Mouse (Mus musculus): ENCODE results near the gene Mmgt2.
"Not testable (repeated sequence)": the region's sequence is repeated elsewhere in the genome, so short reads cannot be mapped to it uniquely, and the experiment has no call there.

The Mmgt2 gene

GRCm38 (mm10) chr11:62646495-62646843 lies 2.0 kb upstream of the Mmgt2 start:
- no peak for DNase-seq

GRCm38 (mm10) chr11:62646958-62647515 lies 1.4 kb upstream of the Mmgt2 start:
- DNase-seq = no peak

DNA sequence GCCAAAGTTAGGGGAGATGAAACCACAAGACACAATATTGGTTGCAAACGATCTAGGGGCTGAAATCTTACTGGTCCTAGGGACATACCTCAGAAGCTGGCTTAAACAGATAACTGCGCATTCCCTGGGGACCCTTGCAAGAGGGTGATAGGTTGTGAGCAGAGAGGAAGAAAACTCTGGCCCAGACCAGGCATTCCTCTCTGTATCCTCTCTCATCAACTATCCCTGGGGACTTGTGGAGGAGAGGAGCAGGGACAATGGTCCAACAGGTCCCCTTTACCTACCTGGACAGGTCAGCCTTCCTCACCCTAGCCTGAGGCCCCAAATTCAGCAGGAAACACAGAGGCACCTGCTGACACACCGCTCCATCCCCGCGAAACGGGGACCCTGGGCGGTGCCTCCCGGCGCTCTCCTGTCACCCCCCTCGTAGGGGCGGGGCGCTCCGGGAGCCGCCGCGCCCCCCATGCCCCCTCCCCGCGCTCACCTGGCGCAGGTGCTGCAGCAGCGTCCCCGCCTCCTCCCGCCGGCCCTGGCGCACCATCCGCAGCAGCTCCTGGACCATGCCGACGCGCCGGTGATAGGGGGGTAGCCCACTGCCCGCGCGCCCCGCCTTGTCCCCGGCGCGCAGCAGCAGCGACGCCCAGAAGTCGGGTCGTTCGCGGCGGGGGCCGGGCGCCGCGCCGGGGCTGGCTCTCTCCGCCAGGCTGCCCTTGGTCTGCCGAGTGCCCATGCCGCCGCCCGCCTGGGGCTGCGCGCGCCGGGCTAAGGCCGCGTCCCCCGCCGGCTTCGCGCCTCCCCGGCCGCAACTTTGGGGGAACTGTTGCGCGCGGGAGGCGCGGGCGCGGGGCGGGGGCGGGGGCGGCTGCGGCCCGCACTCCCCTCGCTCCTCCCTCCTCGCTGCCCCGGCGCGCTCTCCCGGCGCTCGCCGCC lies 538 bp upstream of the Mmgt2 start, which contains the start of gene Lrrc75a:
Gene Lrrc75a, minus strand, starts transcription at position 863 of the 930 bp plus-strand sequence.
- DNase-seq = peak; percentile 60 to 75

DNA sequence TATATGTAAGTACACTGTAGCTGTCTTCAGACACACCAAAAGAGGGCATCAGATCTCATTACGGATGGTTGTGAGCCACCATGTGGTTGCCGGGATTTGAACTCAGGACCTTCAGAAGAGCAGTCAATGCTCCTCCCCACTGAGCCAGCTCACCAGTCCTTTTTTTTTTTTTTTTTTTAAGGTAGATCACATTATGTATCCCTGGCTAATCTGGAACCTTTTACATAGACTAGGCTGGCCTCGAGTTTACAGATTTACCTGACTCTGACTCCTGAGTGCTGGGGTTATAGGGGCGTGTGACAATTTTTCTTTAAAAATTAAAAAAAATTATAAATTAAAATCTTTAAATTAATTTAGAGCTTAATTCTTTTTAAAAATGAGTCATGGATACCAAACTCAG lies 1.3 kb downstream of the Mmgt2 start:
- not testable (repeated sequence) for DNase-seq

DNA sequence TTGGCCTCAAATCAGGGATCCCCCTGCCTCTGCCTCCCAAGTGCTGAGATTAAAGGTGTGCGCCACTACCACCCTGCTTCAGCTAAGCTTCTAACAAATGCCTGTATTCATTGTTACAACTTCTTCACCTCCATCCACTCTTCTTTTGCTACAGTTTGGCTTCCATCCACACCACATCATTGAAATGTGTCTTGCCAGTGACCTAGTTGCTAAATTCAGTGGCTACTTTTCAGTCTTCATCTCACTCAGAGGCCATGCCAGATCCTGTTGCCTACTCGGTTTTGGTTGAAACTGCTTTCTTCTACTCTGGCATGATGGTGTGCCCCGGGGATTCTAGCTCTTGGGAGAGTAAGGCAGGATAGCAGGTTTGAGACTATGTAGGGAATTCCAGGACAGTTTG lies 3.1 kb downstream of the Mmgt2 start:
- no peak for DNase-seq

DNA sequence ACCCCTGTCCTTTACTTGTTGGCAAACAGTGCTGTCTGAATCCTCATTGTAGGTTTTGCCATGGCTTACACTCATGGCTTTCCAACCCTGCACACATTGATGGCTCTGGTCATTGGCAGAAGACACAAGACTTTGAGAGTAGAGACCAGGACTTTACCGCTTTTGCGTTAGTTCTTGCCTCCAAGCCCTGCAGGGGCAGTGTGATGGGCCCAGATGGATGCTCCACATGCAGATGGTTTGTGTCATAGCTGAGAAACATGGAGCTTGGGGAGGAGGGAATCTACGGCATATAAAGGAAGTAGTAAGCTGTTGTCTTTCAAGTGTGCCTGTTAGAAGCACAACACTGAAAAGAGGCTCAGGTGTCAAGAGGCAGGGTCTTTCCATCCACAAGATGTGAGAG lies 3.6 kb downstream of the Mmgt2 start:
- no peak for DNase-seq

DNA sequence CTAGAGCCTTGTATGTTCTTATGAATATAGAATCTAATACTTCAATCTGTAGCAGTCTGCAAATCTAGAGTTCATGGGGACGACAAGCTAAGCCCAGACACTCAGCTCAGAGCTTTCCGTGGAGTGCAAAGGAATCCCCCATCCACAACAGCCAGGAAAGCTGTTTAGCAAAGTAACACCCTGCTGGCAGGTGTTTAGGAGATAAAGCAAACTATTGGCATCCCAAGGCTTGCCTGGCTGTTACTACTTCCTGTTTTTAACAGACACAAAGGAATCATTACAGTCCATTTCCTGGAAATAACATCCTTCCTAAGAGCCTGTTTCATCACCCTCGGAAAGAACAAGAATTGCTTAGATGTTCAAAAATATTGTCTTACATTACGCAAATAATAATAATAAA lies 12.4 kb downstream of the Mmgt2 start:
- DNase-seq = no peak

DNA sequence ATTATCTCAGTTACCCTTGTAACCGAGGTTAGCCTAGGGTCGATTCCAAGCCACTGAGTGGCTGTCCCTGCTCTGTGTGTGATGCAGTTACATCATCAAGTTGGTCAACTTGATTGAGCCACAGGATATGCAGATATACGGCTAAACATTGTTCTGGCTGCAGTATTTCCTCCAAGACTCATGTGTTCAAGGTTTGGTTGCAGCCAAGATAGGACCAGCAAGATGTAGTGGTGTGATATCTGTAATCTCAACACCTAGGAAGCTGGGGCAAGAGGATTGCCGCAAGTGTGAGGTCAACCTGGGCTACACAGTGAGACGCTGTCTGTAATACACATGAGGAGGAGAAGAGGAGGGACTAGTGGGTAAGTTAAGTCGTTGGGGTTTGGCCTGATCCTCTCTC lies 15.8 kb downstream of the Mmgt2 start:
- no peak for DNase-seq

DNA sequence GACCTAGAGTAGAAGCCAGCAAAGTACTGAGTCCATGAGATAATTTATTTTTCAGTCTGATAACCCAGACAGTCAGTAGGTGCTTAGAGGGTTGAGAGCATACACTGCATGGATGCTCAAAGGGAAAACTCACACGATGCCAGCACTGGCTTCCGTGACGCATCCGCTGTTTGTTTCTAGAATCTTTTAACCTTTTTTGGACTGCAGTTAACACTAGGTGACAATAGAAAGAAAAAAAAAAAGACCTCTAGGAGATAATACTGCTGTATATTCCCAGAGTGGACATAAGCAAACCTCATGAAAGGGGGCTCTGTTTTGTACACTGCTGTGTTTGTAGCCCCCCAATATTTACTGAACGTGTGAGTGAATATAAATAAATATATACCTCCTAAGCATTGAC lies 20.5 kb downstream of the Mmgt2 start:
- DNase-seq = no peak

GRCm38 (mm10) chr11:62669471-62669870 lies 21.0 kb downstream of the Mmgt2 start:
- DNase-seq = no peak

DNA sequence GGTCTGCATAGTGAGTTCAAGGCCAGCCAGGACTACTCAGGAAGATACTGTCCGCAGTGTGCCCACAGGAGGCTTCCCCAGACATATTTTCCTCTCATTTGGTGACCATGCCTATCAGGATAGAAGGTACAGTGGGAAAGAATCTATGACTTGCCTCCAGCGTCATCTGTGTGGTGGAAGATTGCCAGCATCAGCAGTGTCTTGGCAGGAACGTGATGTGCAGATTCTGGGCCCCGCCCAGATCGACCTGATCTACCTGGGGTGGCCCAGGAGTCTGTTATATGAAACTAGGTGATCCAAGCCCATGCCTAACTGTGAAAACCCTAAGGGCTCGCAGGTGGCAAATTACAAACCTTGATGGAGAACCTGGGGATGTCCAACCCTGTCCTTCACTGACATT lies 21.5 kb downstream of the Mmgt2 start:
- DNase-seq = no peak

DNA sequence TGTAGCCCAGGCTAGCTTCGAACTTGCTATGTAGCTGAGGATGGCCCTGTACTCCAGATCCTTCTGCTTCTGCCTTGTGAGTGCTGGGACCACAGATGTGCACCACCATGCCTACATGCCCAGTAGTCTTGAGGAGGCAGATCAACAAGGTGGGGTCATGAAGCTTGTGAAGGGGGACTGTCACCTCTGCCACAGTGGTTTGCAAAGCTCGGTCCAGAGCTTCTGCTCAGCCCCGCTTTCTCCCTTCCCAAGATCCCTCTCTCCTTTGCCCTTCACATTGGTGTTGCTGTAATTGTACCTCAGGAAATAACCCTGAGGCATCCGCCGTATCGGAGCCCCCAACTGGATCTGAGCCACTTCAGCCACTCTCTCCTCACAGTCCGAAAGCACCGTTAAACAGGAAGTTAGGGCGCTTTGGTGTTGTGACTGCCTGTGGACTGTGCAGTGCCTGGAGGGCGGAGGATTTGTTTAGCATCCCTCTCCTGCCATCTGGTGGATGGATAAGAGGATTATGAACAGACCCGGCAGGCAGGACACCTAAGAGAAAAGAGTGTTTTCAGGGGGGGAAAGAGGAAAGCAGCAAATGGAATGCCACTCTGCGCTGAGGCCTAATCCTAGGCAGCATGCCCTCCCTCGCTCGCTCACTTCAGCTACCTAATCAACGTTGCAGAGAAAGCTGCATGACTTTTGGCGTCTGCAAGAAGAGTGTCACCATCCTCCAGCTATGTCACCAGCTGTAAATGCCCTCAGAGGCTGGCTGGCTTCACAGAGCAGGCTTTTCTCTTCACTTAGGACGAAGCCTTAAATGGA lies 27.2 kb downstream of the Mmgt2 start:
- peak; percentile 68 to 81 for DNase-seq

DNA sequence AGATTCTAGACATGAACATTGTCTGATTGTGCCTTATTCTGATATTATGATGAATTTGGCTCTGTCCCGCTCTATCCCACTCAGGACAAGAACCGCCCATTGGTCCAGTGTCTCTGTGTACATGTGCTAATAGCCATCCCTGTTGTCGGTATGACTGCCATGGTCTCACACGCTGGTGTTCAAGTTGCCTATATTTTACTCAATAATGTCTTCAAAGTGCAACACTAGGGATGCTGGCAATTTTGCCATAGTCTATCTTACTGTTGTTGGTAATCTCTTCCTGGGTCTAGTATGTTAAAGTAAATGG lies 27.8 kb downstream of the Mmgt2 start:
- DNase-seq = no peak

- no peak for DNase-seq
Observed at GRCm38 (mm10) chr11:62678778-62679354, 30.4 kb downstream of the Mmgt2 start.

GRCm38 (mm10) chr11:62679954-62680353 lies 31.5 kb downstream of the Mmgt2 start:
- DNase-seq = no peak

DNA sequence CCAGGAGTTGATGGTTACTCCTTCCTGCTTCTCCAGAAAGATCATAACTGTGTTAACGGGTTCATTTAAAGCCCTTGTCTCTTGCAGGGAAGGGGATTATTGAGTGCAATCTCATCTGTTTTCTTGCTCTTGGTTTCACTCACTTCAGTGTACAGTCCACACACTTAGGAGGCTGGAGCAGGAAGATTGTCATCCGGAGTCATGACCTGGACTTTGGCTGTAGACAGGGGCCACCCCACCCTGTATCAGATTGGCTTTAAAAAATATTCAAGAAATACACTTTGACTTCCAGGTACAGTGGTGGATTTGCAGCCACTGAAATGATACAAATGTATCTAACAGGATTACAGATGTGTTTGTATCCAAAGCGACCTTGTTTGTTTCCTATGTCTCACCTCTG lies 43.1 kb downstream of the Mmgt2 start:
- DNase-seq = no peak

- DNase-seq = peak in 1 of 2 experiments; percentile 58
Observed at GRCm38 (mm10) chr11:62693299-62694184, 45.1 kb downstream of the Mmgt2 start.

GRCm38 (mm10) chr11:62695126-62695525 lies 46.7 kb downstream of the Mmgt2 start:
- no peak for DNase-seq

DNA sequence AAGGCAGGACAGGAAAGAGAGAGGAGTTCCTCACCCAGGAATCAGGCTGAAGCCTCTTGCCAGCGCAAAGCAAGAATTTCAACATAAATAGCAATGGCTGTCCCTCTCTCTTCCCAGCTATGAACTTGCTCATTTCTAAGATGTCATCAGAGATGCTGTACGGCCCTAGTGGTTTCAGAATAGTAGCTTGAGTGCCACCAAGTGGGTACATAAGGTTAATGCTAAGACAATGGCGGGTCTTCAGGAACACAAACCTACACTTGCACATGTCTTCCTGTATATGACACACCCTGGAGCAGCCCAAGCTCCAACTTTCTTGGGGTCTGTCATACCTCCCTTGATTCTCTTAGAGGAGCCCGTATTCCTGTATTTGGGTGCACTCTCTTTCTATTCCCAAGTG lies 51.3 kb downstream of the Mmgt2 start:
- DNase-seq = no peak

GRCm38 (mm10) chr11:62701218-62701617 lies 52.8 kb downstream of the Mmgt2 start:
- no peak for DNase-seq

DNA sequence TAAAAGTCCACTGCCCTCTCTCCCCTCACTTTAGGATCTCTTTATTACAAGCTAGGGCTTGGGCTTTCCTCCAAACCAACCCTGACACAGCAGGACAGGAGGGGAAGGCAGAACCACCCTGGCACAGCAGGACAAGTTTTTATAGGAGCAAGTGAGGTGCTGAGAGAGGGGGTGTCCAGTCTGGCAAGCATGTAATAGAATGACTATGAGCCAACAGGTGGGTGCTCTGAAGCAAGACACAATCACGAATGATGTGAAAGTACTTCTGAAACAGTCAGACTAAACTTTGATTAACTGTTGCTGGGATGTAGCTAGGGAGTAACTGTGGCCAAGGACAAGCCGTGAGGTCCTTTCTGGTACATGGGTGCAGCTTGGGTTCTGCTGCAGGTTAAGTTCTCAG lies 57.7 kb downstream of the Mmgt2 start:
- no peak for DNase-seq

DNA sequence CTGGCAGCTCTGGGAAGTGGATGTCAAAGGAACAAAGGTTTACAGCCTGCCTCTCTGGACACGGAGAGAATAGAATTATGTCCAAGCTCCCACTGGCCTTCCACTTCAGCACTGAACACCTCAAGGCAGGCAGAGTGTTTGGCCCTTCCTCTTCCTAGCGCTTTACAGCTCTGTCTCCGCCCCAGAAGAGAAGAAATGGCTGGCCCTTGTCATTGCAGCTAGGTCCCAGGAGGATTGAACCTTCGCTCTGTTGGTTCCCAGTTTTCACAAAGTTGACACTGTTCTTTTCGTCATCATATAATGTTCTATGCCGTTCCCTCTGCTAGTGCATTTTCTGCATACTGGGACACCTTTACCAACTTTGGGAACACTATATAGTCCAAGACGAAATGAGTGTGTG lies 59.8 kb downstream of the Mmgt2 start:
- no peak for DNase-seq

Data from lung, postnatal 4 days (tissue).